Mouse (Mus musculus): ENCODE data around the gene Epsti1.

GRCm38 (mm10) chr14:77974221-77974620, 70.2 kb downstream of the Epsti1 start:
- TF ChIP-seq GATA1 (IDR thresholded peaks at IDR 0.05; ENCODE audit: borderline replicate concordance, low read length) (no peak), FLI1 (IDR thresholded peaks at IDR 0.05; ENCODE audit: low read length) (no peak)
